Mouse (Mus musculus): ENCODE results near the gene Gapvd1. TPM values are rescaled to one million over a fixed set of nuclear protein-coding genes. Genes with fewer than 3 reads are reported as not detected.
"Not testable (repeated sequence)": the region's sequence is repeated elsewhere in the genome, so short reads cannot be mapped to it uniquely, and the experiment has no call there.

Gene Gapvd1
- 89.4 and 94.9 TPM in 2 replicates for polyA plus RNA-seq (2016; fragmentation: Nextera tagmentation; extraction: Ambion mirVana)

- peak within 1 kb of the TSS; percentile 96 for H3K4me3 ChIP-seq
- no peaks in the 10 kb centered on the region for H3K27me3 ChIP-seq (ENCODE audit: poor library complexity, severe bottlenecking)
- no peaks in the 10 kb centered on the region for H3K9me3 ChIP-seq
- H3K36me3 ChIP-seq (replicated peaks): peaks cover 3% of the 10 kb centered on the region; the same call in 1 of the 2 replicates
- under 1% methylated on average over 14 of the region's 14 CpGs for WGBS
- peak within 1 kb of the TSS; percentile 98 for H3K27ac ChIP-seq
- peaks cover 24% of the 10 kb centered on the region for H3K4me1 ChIP-seq
- peak; percentile 43 for DNase-seq (ENCODE audit: extremely low spot score, low spot score)
These were observed at the start of gene Gapvd1 for GRCm38 (mm10) chr2:34754551-34755358. Gapvd1 (minus strand) TSS chr2:34755232.

GRCm38 (mm10) chr2:34804815-34805214 is 49.8 kb upstream of the Gapvd1 start:
- Histone ChIP-seq H3K4me1 (peaks cover 24% of the 10 kb centered on the region), H3K27me3 (ENCODE audit: poor library complexity, severe bottlenecking) (no peaks in the 10 kb centered on the region), H3K9me3 (no peaks in the 10 kb centered on the region), H3K36me3 (replicated peaks) (peaks cover 61% of the 10 kb centered on the region), H3K4me3 (no peak overlapping the region), H3K27ac (no peak overlapping the region)
- WGBS: 96% methylated on average over 1 of the region's 1 CpGs
- DNase-seq (ENCODE audit: extremely low spot score, low spot score): no peak

DNA sequence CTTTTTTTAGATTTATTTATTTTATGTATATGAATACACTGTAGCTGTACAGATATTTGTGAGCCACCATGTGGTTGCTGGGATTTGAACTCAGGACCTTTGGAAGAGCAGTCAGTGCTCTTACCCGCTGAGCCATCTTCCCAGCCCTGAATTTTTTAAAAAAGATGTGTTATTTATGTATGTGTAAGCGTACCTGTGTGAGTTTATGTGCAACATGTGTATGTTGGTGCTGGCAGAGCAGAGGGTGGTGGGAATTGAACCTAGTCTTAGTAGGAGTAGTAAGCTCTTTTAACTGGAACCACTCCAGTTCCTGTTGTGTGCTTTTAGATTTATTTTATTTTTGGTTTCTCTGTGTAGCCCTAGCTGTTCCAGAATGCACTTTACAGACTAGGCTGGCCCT is 49.1 kb upstream of the Gapvd1 start:
- peaks cover 29% of the 10 kb centered on the region for H3K4me1 ChIP-seq
- DNase-seq (ENCODE audit: extremely low spot score, low spot score): no peak
- H3K27ac ChIP-seq: no peak overlapping the region
- WGBS: 97% methylated on average over 2 of the region's 2 CpGs
- H3K4me3 ChIP-seq: no peak overlapping the region; the same call in 1 of the 2 replicates
- H3K36me3 ChIP-seq (replicated peaks): peaks cover 54% of the 10 kb centered on the region
- no peaks in the 10 kb centered on the region for H3K27me3 ChIP-seq (ENCODE audit: poor library complexity, severe bottlenecking)
- no peaks in the 10 kb centered on the region for H3K9me3 ChIP-seq

GRCm38 (mm10) chr2:34803746-34804145 is 48.7 kb upstream of the Gapvd1 start:
- peaks cover 50% of the 10 kb centered on the region for H3K36me3 ChIP-seq (replicated peaks)
- no peaks in the 10 kb centered on the region for H3K27me3 ChIP-seq (ENCODE audit: poor library complexity, severe bottlenecking)
- WGBS: 85% methylated on average over 3 of the region's 3 CpGs
- H3K9me3 ChIP-seq: no peaks in the 10 kb centered on the region
- no peak for DNase-seq (ENCODE audit: extremely low spot score, low spot score)
- H3K4me1 ChIP-seq: peaks cover 34% of the 10 kb centered on the region
- H3K27ac ChIP-seq: no peak overlapping the region
- peak overlapping the region; percentile 72 for H3K4me3 ChIP-seq

- H3K36me3 ChIP-seq (replicated peaks): peaks cover 39% of the 10 kb centered on the region
- peak; percentile 24 for DNase-seq (ENCODE audit: extremely low spot score, low spot score)
These were observed 47.7 kb upstream of the Gapvd1 start for GRCm38 (mm10) chr2:34802565-34803245.

DNA sequence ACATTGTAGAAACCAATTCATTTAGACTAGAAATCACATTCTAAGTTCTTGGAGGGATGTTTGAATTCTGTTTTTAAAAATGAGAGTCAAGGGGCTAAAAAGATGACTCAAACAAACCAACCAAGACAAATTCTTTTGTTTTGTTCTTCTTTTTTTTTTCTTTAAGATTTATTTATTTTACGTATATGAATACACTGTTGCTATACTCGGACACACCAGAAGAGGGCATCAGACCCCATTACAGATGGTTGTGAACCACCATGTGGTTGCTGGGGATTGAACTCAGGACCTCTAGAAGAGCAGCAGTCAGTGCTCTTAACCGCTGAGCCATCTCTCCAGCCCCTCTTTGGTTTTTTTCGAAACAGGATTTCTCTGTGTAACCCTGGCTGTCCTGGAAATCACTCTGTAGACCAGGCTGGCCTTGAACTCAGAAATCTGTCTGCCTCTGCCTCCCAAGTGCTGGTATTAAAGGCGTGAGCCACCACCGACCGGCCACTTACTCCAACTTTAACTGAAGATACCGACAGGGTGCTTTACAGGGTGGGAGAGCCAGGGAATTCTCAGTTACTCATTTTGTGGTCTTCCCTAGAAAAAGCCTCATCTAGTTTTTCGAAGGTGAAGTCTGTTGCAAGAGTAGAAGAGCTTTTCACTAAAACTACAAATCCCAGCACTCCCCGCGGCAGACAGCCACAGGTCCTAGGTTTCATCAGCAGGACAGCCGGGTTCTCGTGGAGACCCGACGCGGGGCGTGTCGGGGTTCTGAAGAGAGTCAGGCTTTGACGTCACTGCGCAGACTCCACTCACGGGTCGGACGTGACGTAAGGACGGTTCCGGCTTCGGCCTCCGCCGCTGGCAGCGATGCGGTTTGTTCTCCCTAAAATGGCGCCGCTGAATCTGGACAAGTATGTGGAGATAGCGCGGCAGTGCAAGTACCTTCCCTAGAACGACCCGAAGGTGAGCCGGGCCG is 46.8 kb upstream of the Gapvd1 start:
- Histone ChIP-seq H3K27ac (peak overlapping the region; percentile 91), H3K9me3 (no peaks in the 10 kb centered on the region), H3K4me3 (peak overlapping the region; percentile 72), H3K36me3 (replicated peaks) (peaks cover 34% of the 10 kb centered on the region), H3K4me1 (peaks cover 35% of the 10 kb centered on the region), H3K27me3 (ENCODE audit: poor library complexity, severe bottlenecking) (no peaks in the 10 kb centered on the region)
- peak; percentile 99 for DNase-seq (ENCODE audit: extremely low spot score, low spot score)
- 5% methylated on average over 39 of the region's 39 CpGs for WGBS

More at GRCm38 (mm10) chr2:34802565-34803245, 47.7 kb upstream of the Gapvd1 start:
- H3K4me3 ChIP-seq: peak overlapping the region; percentile 72
- WGBS: under 1% methylated on average over 31 of the region's 32 CpGs
- H3K27me3 ChIP-seq (ENCODE audit: poor library complexity, severe bottlenecking); H3K9me3 ChIP-seq: not testable (repeated sequence)
- H3K27ac ChIP-seq: peak overlapping the region; percentile 91
- peaks cover 35% of the 10 kb centered on the region for H3K4me1 ChIP-seq

GRCm38 (mm10) chr2:34800371-34800770 is 45.3 kb upstream of the Gapvd1 start:
- Histone ChIP-seq H3K9me3 (no peaks in the 10 kb centered on the region), H3K36me3 (replicated peaks) (peaks cover 34% of the 10 kb centered on the region), H3K27ac (0 out of 2 replicates have a peak overlapping the region, but pooled peaks have one; percentile 87), H3K4me1 (peaks cover 35% of the 10 kb centered on the region), H3K27me3 (ENCODE audit: poor library complexity, severe bottlenecking) (no peaks in the 10 kb centered on the region), H3K4me3 (peak overlapping the region; percentile 79)
- 79% methylated on average over 7 of the region's 7 CpGs for WGBS
- no peak for DNase-seq (ENCODE audit: extremely low spot score, low spot score)

DNA sequence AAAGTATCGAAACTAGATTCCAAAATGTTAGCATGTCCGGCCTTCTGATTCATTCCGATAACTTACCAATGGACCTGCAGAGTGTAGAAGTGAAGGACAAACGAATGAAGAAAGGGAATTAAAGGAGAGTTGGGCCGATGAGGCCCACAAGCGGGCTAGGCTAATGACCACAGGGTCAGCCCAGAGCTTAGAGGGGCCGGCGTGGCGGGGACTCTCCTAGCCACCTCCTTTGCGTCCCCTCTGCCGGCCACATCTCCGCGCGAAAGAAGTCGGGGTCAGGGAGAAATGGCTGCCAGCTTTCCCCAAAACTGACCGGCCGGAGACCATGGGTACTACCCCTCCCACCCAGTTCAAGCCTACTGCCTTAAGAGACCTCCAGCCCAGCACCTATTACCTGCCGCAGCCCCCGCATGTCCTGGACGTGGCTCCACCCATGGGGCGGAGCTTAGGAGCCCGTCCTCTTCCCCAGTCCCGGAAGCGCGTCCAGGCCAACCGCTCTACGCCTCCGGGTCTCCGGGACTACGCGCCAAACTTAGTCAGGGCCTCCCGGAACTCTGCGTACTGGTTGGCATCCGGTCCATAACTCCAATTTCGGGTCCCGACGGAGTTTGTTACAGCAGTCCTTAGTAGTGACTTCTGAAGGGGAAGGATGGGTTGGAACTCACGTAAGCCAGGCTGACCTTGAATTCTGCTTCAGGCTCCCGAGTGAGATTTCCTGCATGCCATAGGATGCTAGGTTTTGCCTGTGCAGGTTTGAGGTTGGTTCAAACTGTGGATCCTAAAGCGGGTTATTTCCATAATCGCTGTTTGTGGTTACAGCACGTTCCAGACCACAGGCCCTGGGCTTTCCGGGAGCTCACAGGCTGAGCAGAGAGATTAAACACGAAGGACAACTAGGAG is 44.6 kb upstream of the Gapvd1 start, which contains the start of gene Rabepk:
TSS of gene Rabepk (minus strand) at position 556 of the 900 bp plus-strand sequence.
- H3K27ac ChIP-seq: peak within 1 kb of the TSS; percentile 87
- DNase-seq (ENCODE audit: extremely low spot score, low spot score): peak; percentile 82
- peaks cover 35% of the 10 kb centered on the region for H3K4me1 ChIP-seq
- H3K27me3 ChIP-seq (ENCODE audit: poor library complexity, severe bottlenecking): no peaks in the 10 kb centered on the region
- H3K9me3 ChIP-seq: no peaks in the 10 kb centered on the region
- peaks cover 34% of the 10 kb centered on the region for H3K36me3 ChIP-seq (replicated peaks)
- H3K4me3 ChIP-seq: peak within 1 kb of the TSS; percentile 79
- WGBS: 6% methylated on average over 44 of the region's 44 CpGs

DNA sequence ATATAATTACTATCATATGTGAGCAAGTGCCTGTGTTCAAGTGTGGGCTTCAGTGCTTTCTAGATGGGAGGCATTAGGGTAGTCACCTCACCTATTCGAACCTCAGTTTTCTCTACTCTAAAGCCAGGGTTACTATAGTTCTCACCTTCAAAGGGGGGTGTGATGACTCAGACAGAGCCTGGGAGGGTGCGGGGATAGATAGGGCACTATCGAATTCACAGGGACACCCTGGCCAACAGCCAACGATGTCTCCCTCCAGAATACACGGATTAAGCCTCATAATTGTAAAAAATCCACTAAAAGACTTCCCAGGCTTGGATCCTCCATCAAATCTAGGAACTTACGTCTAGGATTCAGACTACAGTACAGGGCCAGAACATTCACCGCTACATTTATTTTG is 40.4 kb upstream of the Gapvd1 start:
- Histone ChIP-seq H3K4me1 (peaks cover 16% of the 10 kb centered on the region), H3K36me3 (replicated peaks) (peaks cover 41% of the 10 kb centered on the region), H3K27me3 (ENCODE audit: poor library complexity, severe bottlenecking) (no peaks in the 10 kb centered on the region), H3K4me3 (no peak overlapping the region), H3K27ac (no peak overlapping the region), H3K9me3 (no peaks in the 10 kb centered on the region)
- WGBS: 91% methylated on average over 7 of the region's 7 CpGs
- DNase-seq (ENCODE audit: extremely low spot score, low spot score): no peak

GRCm38 (mm10) chr2:34794511-34794910 is 39.5 kb upstream of the Gapvd1 start:
- no peaks in the 10 kb centered on the region for H3K27me3 ChIP-seq (ENCODE audit: poor library complexity, severe bottlenecking)
- peaks cover 8% of the 10 kb centered on the region for H3K4me1 ChIP-seq
- no peak for DNase-seq (ENCODE audit: extremely low spot score, low spot score)
- H3K4me3 ChIP-seq: no peak overlapping the region
- H3K36me3 ChIP-seq (replicated peaks): peaks cover 49% of the 10 kb centered on the region
- H3K9me3 ChIP-seq: no peaks in the 10 kb centered on the region
- WGBS: 90% methylated on average over 2 of the region's 2 CpGs
- no peak overlapping the region for H3K27ac ChIP-seq

GRCm38 (mm10) chr2:34792543-34792942 is 37.5 kb upstream of the Gapvd1 start:
- not testable (repeated sequence) for H3K27me3 ChIP-seq (ENCODE audit: poor library complexity, severe bottlenecking); H3K9me3 ChIP-seq; H3K4me1 ChIP-seq; DNase-seq (ENCODE audit: extremely low spot score, low spot score); H3K4me3 ChIP-seq; H3K27ac ChIP-seq
- WGBS: 90% methylated on average over 2 of the region's 2 CpGs
- peaks cover 66% of the 10 kb centered on the region for H3K36me3 ChIP-seq (replicated peaks)
